Mouse (Mus musculus) MEL (cell line): Measurements from ENCODE around the gene Pecam1.

Experiments used
- CTCF ChIP-seq, 3 experiments: IDR thresholded peaks in 2 of 3; conservative IDR thresholded peaks in 1 of 3; 2 replicates each; pipeline ENCODE4 v1.5.1; 2011 to 2012; ENCODE audit warnings: low read length in 3 of 3, low read depth in 2 of 3, mild to moderate bottlenecking in 2 of 3, improper control_type of control experiment in 1 of 3, inconsistent platforms in 1 of 3, mixed read lengths in 1 of 3, moderate library complexity in 1 of 3; ENCODE audit not compliant: control insufficient read depth in 1 of 3, insufficient read depth in 1 of 3, poor library complexity in 1 of 3, severe bottlenecking in 1 of 3
- EP300 ChIP-seq, 2 experiments: IDR thresholded peaks; 2 replicates each; pipeline ENCODE4 v1.6.1; 2011; ENCODE audit warnings: improper control_type of control experiment in 2 of 2, low read length in 2 of 2, low read depth in 1 of 2, mild to moderate bottlenecking in 1 of 2
- ZMIZ1 ChIP-seq: IDR thresholded peaks from 2 replicates; pipeline ENCODE4 v1.6.1; 2012; ENCODE audit warnings: low read depth, mild to moderate bottlenecking, inconsistent platforms, low read length, improper control_type of control experiment, moderate library complexity

DNA sequence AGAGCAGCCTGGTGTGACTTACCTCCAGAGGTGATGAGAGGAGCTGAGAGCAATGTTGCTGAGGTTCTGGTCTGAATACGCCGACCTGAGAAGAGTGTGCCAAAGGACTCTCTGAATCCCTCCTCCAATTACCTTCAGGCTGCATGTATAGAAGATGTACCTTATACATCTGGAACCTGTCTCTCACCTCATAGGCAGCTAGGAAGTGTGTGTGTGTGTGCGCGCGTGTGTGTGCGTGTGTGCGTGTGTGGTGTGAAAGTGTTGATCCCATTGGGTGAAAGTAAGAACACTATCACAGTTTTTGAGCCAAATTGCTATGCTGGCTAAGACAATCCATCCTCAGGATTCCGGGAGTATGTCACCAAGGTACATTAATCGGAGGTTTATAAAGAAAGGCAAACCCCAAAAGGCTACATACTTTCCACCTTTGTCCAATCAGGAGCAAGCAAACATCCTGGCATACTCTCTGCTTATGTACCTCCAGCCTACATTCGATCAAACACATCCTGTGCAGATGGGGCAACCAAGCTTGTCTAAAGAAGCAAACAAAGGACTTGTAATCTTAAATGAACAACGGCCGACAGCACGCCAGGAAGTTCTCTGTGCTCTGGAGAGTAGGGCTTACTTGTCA is at the start of gene Pecam1:
- TF ChIP-seq ZMIZ1 (no peak), CTCF (IDR thresholded peaks at IDR 0.05 in 2 of 3, conservative IDR thresholded peaks at IDR 0.05 in 1 of 3; ENCODE audit: control insufficient read depth in 1 of 3, insufficient read depth in 1 of 3, low read depth in 2 of 3, low read length in 3 of 3, poor library complexity in 1 of 3, severe bottlenecking in 1 of 3) (no peak), EP300 (IDR thresholded peaks at IDR 0.05; ENCODE audit: low read depth in 1 of 2, low read length in 2 of 2) (no peak)
